Mouse (Mus musculus) midbrain, postnatal 0 days (tissue): ENCODE data around the gene Klc4. TPM values are rescaled to one million over a fixed set of nuclear protein-coding genes. Genes with fewer than 3 reads are reported as not detected.

Experiments
- ATAC-seq: fragments of 200-750 bp; cut with Nextera tagmentation; 2 replicates; pipeline ENCODE4 v1.8.0; 2017; ENCODE audit warnings: moderate number of reproducible peaks, mild to moderate bottlenecking, moderate TSS enrichment, moderate library complexity; ENCODE audit not compliant: low FRiP score
- DNase-seq: peaks from one replicate; pipeline ENCODE4 v3.0.0-alpha.2; 2015; ENCODE audit warnings: low spot score
- H3K27ac ChIP-seq: fragments of 300-500 bp; sonication (generic); 2 replicates; pipeline ENCODE4 v1.5.1; 2014; ENCODE audit warnings: low read depth, mild to moderate bottlenecking, low read length, mixed read lengths
- H3K27me3 ChIP-seq: fragments of 300-500 bp; sonication (generic); 2 replicates; pipeline ENCODE4 v1.6.1; 2014; ENCODE audit warnings: low read length, control low read depth, mixed read lengths; ENCODE audit not compliant: insufficient read depth
- H3K36me3 ChIP-seq: fragments of 300-500 bp; sonication (generic); 2 replicates; pipeline ENCODE4 v1.6.1; 2014; ENCODE audit warnings: low read length, control low read depth, mixed read lengths; ENCODE audit not compliant: insufficient read depth
- H3K4me1 ChIP-seq: fragments of 300-500 bp; sonication (generic); 2 replicates; pipeline ENCODE4 v1.6.1; 2014; ENCODE audit warnings: mild to moderate bottlenecking, control low read depth, antibody characterized with exemption, low read length, mixed read lengths; ENCODE audit not compliant: insufficient read depth
- H3K4me2 ChIP-seq: fragments of 300-500 bp; sonication (generic); 2 replicates; pipeline ENCODE4 v1.6.1; 2014; ENCODE audit warnings: low read depth, mild to moderate bottlenecking, low read length, mixed read lengths; ENCODE audit not compliant: poor library complexity, severe bottlenecking
- H3K4me3 ChIP-seq: fragments of 300-500 bp; sonication (generic); 2 replicates; pipeline ENCODE4 v1.5.1; 2014; ENCODE audit warnings: low read depth, mild to moderate bottlenecking, low read length, moderate library complexity
- H3K9ac ChIP-seq: fragments of 300-500 bp; sonication (generic); replicated peaks from 2 replicates; pipeline ENCODE4 v1.6.1; 2014; ENCODE audit warnings: mild to moderate bottlenecking, low read length, moderate library complexity, mixed read lengths; ENCODE audit not compliant: poor library complexity, severe bottlenecking
- H3K9me3 ChIP-seq: fragments of 300-500 bp; sonication (generic); 2 replicates; pipeline ENCODE4 v1.6.1; 2016; ENCODE audit warnings: low read length, control low read depth
- CTCF ChIP-seq: IDR thresholded peaks from 2 replicates; pipeline ENCODE4 v1.5.1; 2016; ENCODE audit warnings: antibody characterized with exemption, mild to moderate bottlenecking
- WGBS: fragments of 180-500 bp; shearing (Covaris S2); extraction: QIAGEN DNeasy Blood & Tissue Kit; methylation state at CpG from one replicate; pipeline ENCODE4 v1.1.7; 2014; 5-methylcytosine and 5-hydroxymethylcytosine counted together
- polyA plus RNA-seq: library from polyadenylated mRNA; unstranded; fragments of >200 nt; fragmentation: Nextera tagmentation; extraction: Ambion mirVana; gene quantifications from 2 replicates; pipeline ENCODE4 v1.2.1, GENCODE M21; 2015
- total RNA-seq: library from RNA; depleted of rRNA; stranded (reverse); fragments of >200 nt; gene quantifications from 2 replicates; pipeline ENCODE4 v1.2.3, GENCODE M21; 2014

The Klc4 gene
- total and polyA plus RNA-seq, 2 experiments from 2014 or later: 20.0 to 24.5 TPM

DNA sequence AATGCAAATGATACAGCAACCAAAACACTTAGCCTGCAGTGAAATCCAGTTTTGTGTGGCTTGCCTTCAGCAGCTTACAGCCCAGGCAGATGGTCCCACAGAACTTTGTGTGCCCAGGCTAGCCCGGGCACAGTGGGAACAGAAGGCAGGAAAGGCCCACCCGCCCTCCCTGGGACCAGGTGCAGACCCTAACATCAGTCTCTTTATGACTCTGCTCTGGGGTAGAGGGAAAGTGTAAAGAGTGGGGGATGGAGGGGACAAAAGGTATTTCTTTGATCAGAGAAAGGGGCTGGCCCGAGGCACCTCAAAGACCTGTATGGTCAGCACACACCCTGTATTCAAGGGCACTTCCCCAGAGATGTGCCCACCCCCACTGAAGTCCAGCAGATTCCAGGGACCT lies 32.6 kb downstream of the Klc4 start:
- Histone ChIP-seq H3K9ac (no peak overlapping the region), H3K27me3 (no peaks in the 10 kb centered on the region), H3K36me3 (no peaks in the 10 kb centered on the region), H3K27ac (no peak overlapping the region), H3K4me1 (no peaks in the 10 kb centered on the region), H3K4me3 (no peak overlapping the region), H3K4me2 (no peak overlapping the region), H3K9me3 (no peaks in the 10 kb centered on the region)
- DNase-seq (no peak), ATAC-seq (no peak)
- WGBS: 66% methylated on average over 3 of the region's 3 CpGs
- no peak for TF ChIP-seq CTCF

DNA sequence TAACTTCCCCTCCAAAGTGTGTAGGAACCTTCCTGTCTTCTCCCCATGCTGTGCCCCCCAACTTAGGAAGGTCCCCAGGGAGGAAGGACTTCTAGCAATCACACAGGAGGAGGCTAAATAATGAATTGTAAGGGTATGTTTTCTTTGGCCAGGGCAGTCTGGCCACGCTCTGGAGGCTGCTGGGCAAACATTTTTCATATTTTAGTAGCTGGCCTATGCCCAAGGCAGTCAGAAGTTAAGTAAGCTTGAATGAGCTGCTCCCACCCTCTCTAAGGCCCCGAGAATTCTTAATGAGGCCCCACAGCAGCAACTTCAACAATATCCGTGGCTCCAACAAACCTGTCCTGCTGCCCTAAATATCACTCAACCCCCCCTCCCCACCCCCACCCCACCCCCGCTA lies 33.0 kb downstream of the Klc4 start:
- no peaks in the 10 kb centered on the region for H3K27me3 ChIP-seq
- DNase-seq (no peak), ATAC-seq (no peak)
- TF ChIP-seq CTCF: no peak
- no peaks in the 10 kb centered on the region for H3K36me3 ChIP-seq
- WGBS: 44% methylated on average over 4 of the region's 4 CpGs
- no peak overlapping the region for H3K27ac ChIP-seq
- H3K4me1 ChIP-seq: no peaks in the 10 kb centered on the region
- H3K9me3 ChIP-seq: no peaks in the 10 kb centered on the region
- no peak overlapping the region for H3K4me3 ChIP-seq
- H3K4me2 ChIP-seq: no peak overlapping the region
- no peak overlapping the region for H3K9ac ChIP-seq

DNA sequence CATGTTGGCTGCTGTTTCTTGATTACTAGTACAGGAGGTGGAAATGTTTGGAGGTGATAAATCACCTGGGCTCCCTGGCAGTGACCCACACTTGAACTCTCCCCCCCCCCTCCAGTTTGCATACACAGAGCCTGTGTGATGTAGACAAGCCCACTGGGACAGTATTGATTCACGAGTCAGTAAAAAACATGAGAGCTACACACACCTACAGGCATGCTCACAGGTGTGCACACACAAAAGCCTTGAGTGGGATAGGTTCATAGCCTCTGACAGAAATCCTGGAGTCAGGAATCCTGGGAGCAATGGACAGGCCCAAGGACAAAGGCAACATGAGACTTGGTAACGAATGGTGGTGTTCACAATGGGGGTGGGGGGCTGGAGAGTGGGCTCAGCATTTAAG lies 33.6 kb downstream of the Klc4 start:
- 73% methylated on average over 2 of the region's 2 CpGs for WGBS
- DNase-seq (no peak), ATAC-seq (no peak)
- Histone ChIP-seq H3K9ac (no peak overlapping the region), H3K4me2 (no peak overlapping the region), H3K9me3 (no peaks in the 10 kb centered on the region), H3K4me3 (no peak overlapping the region), H3K27me3 (no peaks in the 10 kb centered on the region), H3K4me1 (no peaks in the 10 kb centered on the region), H3K36me3 (no peaks in the 10 kb centered on the region), H3K27ac (no peak overlapping the region)
- TF ChIP-seq CTCF: no peak

DNA sequence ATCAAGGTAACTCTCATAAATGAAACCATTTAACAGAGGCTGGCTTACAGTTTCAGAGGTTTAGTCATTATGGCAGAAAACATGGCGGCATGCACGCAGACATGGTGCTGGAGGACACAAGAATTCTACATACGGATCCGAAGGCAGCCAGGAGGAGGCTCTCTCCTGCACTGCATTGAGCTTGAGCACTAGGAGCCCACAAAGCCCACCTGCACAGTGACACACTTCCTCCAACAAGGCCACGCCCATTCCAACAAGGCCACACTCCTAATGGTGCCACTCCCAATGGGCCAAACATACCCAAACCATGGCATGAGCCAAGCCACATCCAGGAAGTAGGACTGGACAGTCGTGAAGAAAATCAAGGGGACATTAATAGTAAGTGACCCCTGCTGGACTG lies 34.5 kb downstream of the Klc4 start:
- H3K4me1 ChIP-seq: no peaks in the 10 kb centered on the region
- ATAC-seq (no peak), DNase-seq (no peak)
- 95% methylated on average over 6 of the region's 6 CpGs for WGBS
- H3K27me3 ChIP-seq: no peaks in the 10 kb centered on the region
- no peak overlapping the region for H3K4me3 ChIP-seq
- no peak overlapping the region for H3K9ac ChIP-seq
- no peak overlapping the region for H3K27ac ChIP-seq
- H3K4me2 ChIP-seq: no peak overlapping the region
- TF ChIP-seq CTCF: no peak
- H3K36me3 ChIP-seq: no peaks in the 10 kb centered on the region
- no peaks in the 10 kb centered on the region for H3K9me3 ChIP-seq

DNA sequence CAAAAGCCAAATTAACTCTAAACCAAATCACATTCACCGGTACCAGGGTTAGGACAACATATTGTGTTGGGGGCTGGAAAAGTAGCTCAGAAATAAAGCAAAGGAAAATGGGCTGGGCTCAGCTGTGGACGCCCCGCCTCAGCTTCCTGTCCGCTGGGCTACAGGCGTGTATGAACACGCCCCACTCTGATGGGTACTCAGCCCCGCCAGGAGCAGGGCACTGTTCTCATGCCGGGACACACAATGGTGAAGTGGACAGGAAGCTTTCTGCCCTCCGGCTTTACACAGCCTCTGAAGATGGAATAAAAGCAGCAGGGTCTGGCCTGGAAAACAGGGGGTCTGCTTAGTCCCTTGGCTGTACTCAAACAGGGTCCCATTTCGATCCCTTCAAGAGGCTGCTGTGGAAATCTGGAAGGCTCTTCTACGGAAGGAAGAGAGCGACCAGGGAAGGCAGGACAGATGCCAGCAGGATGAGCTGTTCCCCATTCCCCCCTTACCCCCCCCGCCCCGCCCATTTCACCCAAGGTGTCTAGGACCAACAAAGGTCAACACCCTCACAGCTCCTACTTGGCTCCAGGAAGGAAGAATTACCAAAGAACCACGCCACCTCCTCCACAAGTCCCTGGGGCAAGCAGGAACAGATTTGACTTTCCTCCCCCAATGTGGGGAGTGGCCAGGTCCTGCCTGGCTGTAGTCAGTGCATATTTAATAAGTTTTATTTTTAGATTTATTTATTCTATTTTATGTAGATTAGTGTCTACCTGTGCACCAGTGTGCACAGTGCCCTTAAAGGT lies 35.9 kb downstream of the Klc4 start:
- no peak for DNase-seq
- Histone ChIP-seq H3K4me1 (no peaks in the 10 kb centered on the region), H3K4me2 (no peak overlapping the region), H3K27me3 (no peaks in the 10 kb centered on the region), H3K9me3 (no peaks in the 10 kb centered on the region), H3K27ac (no peak overlapping the region), H3K9ac (no peak overlapping the region), H3K4me3 (no peak overlapping the region), H3K36me3 (no peaks in the 10 kb centered on the region)
- ATAC-seq: no peak
- 61% methylated on average over 15 of the region's 15 CpGs for WGBS
- no peak for TF ChIP-seq CTCF

GRCm38 (mm10) chr17:46605987-46606386 lies 39.8 kb downstream of the Klc4 start:
- no peak for ATAC-seq
- H3K9me3 ChIP-seq: no peaks in the 10 kb centered on the region
- no peaks in the 10 kb centered on the region for H3K36me3 ChIP-seq
- no peak overlapping the region for H3K9ac ChIP-seq
- no peak overlapping the region for H3K4me2 ChIP-seq
- H3K27me3 ChIP-seq: no peaks in the 10 kb centered on the region
- H3K4me1 ChIP-seq: no peaks in the 10 kb centered on the region
- WGBS: 77% methylated on average over 12 of the region's 12 CpGs
- no peak overlapping the region for H3K4me3 ChIP-seq
- H3K27ac ChIP-seq: no peak overlapping the region
- no peak for DNase-seq
- no peak for TF ChIP-seq CTCF
